Mouse (Mus musculus) testis, adult 2 months (tissue): ENCODE data around the gene Aldh1a2.

ENCODE experiments used
- CTCF ChIP-seq: fragments of 200-500 bp; IDR thresholded peaks from 2 replicates; pipeline ENCODE4 v1.5.1; 2012; ENCODE audit warnings: low read depth, mild to moderate bottlenecking, inconsistent platforms, low read length, moderate library complexity; ENCODE audit not compliant: control insufficient read depth, insufficient read depth, insufficient replicate concordance
- POLR2A ChIP-seq: fragments of 200-500 bp; IDR thresholded peaks from 2 replicates; pipeline ENCODE4 v1.6.1; 2012; ENCODE audit warnings: low read depth, mild to moderate bottlenecking, inconsistent platforms, low read length, moderate library complexity; ENCODE audit not compliant: control insufficient read depth

DNA sequence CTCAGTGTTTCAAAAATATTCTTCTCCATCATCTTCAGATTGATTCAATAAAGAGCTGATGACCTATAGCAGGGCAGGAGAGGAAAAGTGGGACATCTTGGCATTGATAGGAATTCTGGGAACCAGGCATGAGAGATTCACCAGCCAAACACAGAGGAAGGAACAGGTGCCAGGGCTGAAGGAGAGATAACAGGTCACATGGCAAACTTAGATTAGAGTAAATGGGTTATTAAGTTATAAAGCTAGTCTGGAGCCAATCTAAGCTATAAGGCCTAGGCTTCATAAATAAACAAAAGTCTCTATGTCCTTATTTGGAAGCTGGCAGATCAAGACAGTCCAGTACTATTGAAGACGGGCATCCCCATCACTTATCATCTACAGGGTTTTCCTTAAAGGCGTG, 29.8 kb upstream of the Aldh1a2 start:
- no peak for TF ChIP-seq CTCF
- TF ChIP-seq POLR2A, result no peak
